Mouse (Mus musculus) midbrain, embryonic 11.5 days (tissue): ENCODE results near the gene Zbtb22. TPM values are rescaled to one million over a fixed set of nuclear protein-coding genes. Genes with fewer than 3 reads are reported as not detected.
A peak's percentile ranks its signal among the peaks of the same experiment; 100 is the strongest.

ENCODE experiments used
- ATAC-seq: fragments of 200-750 bp; cut with Nextera tagmentation; 2 replicates; pipeline ENCODE4 v1.8.0; 2017; ENCODE audit warnings: moderate TSS enrichment, moderate library complexity; ENCODE audit not compliant: low FRiP score
- DNase-seq: peaks from one replicate; pipeline ENCODE4 v3.0.0; 2015; ENCODE audit warnings: low spot score; ENCODE audit errors: missing footprints
- H3K27ac ChIP-seq: fragments of 300-500 bp; sonication (generic); 2 replicates; pipeline ENCODE4 v1.5.1; 2014; ENCODE audit warnings: low read depth, low read length
- H3K27me3 ChIP-seq: fragments of 300-500 bp; sonication (generic); 2 replicates; pipeline ENCODE4 v1.6.1; 2014; ENCODE audit warnings: mild to moderate bottlenecking, low read length, moderate library complexity, mixed read lengths; ENCODE audit not compliant: control insufficient read depth, insufficient read depth
- H3K36me3 ChIP-seq: fragments of 300-500 bp; sonication (generic); 2 replicates; pipeline ENCODE4 v1.6.1; 2014; ENCODE audit warnings: mild to moderate bottlenecking, low read length, moderate library complexity, mixed read lengths; ENCODE audit not compliant: control insufficient read depth, insufficient read depth
- H3K4me1 ChIP-seq: fragments of 300-500 bp; sonication (generic); 2 replicates; pipeline ENCODE4 v1.6.1; 2014; ENCODE audit warnings: low read length; ENCODE audit not compliant: control insufficient read depth, insufficient read depth
- H3K4me2 ChIP-seq: fragments of 300-500 bp; sonication (generic); 2 replicates; pipeline ENCODE4 v1.6.1; 2014; ENCODE audit warnings: mild to moderate bottlenecking, moderate library complexity
- H3K4me3 ChIP-seq: fragments of 300-500 bp; sonication (generic); 2 replicates; pipeline ENCODE4 v1.5.1; 2014; ENCODE audit warnings: low read depth, low read length
- H3K9ac ChIP-seq: fragments of 300-500 bp; sonication (generic); 2 replicates; pipeline ENCODE4 v1.6.1; 2014; ENCODE audit warnings: low read length
- H3K9me3 ChIP-seq: fragments of 300-500 bp; sonication (generic); 2 replicates; pipeline ENCODE4 v1.6.1; 2016; ENCODE audit warnings: low read length; ENCODE audit not compliant: control insufficient read depth
- WGBS: fragments of 180-500 bp; shearing (Covaris S2); extraction: QIAGEN DNeasy Blood & Tissue Kit; methylation state at CpG from one replicate; pipeline ENCODE4 v1.1.7; 2014; 5-methylcytosine and 5-hydroxymethylcytosine counted together
- polyA plus RNA-seq: library from polyadenylated mRNA; unstranded; fragments of >200 nt; fragmentation: Nextera tagmentation; extraction: Ambion mirVana; gene quantifications from 2 replicates; pipeline ENCODE4 v1.2.1, GENCODE M21; 2014

Gene Zbtb22
- polyA plus RNA-seq, 1 experiment from 2014 or later = 9.4 TPM

- 73% methylated on average over 17 of the region's 17 CpGs for WGBS
- Histone ChIP-seq H3K27ac (no peak overlapping the region), H3K36me3 (no peaks in the 10 kb centered on the region), H3K9ac (no peak overlapping the region), H3K4me2 (no peak overlapping the region), H3K4me1 (peaks cover 13% of the 10 kb centered on the region), H3K9me3 (no peaks in the 10 kb centered on the region), H3K4me3 (no peak overlapping the region), H3K27me3 (no peaks in the 10 kb centered on the region)
- DNase-seq = no peak
- no peak for ATAC-seq
Observed at GRCm38 (mm10) chr17:33926207-33926932, 10.7 kb downstream of the Zbtb22 start.

GRCm38 (mm10) chr17:33928251-33928947, 12.7 kb downstream of the Zbtb22 start:
- DNase-seq (no peak), ATAC-seq (no peak)
- Histone ChIP-seq H3K27ac (no peak overlapping the region), H3K4me3 (peak overlapping the region; percentile 87), H3K9ac (peak overlapping the region; percentile 88), H3K9me3 (no peaks in the 10 kb centered on the region), H3K4me1 (peaks cover 15% of the 10 kb centered on the region), H3K27me3 (no peaks in the 10 kb centered on the region), H3K4me2 (peak overlapping the region; percentile 89), H3K36me3 (no peaks in the 10 kb centered on the region)
- 63% methylated on average over 21 of the region's 21 CpGs for WGBS

GRCm38 (mm10) chr17:33929371-33930279, 13.9 kb downstream of the Zbtb22 start, which contains the start of gene Rgl2:
Rgl2 (plus strand) TSS chr17:33929543.
- Histone ChIP-seq H3K4me2 (peak within 1 kb of the TSS; percentile 89), H3K4me1 (peaks cover 15% of the 10 kb centered on the region), H3K27ac (peak within 1 kb of the TSS; percentile 89), H3K4me3 (peak within 1 kb of the TSS; percentile 87), H3K9ac (peak within 1 kb of the TSS; percentile 88), H3K9me3 (no peaks in the 10 kb centered on the region), H3K36me3 (no peaks in the 10 kb centered on the region), H3K27me3 (no peaks in the 10 kb centered on the region)
- ATAC-seq = peak; percentile 82
- DNase-seq = peak; percentile 100
- under 1% methylated on average over 77 of the region's 80 CpGs for WGBS

- peak overlapping the region; percentile 89 for H3K27ac ChIP-seq
- H3K9ac ChIP-seq = peak overlapping the region; percentile 88
- H3K4me3 ChIP-seq = peak overlapping the region; percentile 87
- peak overlapping the region; percentile 89 for H3K4me2 ChIP-seq
- ATAC-seq = peak; percentile 12; the same call in 1 of the 2 replicates
- no peaks in the 10 kb centered on the region for H3K36me3 ChIP-seq
- peak; percentile 90 for DNase-seq
- H3K9me3 ChIP-seq = no peaks in the 10 kb centered on the region
- peaks cover 15% of the 10 kb centered on the region for H3K4me1 ChIP-seq
- H3K27me3 ChIP-seq = no peaks in the 10 kb centered on the region
- under 1% methylated on average over 45 of the region's 45 CpGs for WGBS
Observed at GRCm38 (mm10) chr17:33930280-33931158, 14.8 kb downstream of the Zbtb22 start.

- no peak overlapping the region for H3K27ac ChIP-seq
- DNase-seq (no peak), ATAC-seq (no peak)
- H3K4me1 ChIP-seq = peaks cover 15% of the 10 kb centered on the region
- H3K27me3 ChIP-seq = no peaks in the 10 kb centered on the region
- no peaks in the 10 kb centered on the region for H3K36me3 ChIP-seq
- H3K9ac ChIP-seq = peak overlapping the region; percentile 88
- no peaks in the 10 kb centered on the region for H3K9me3 ChIP-seq
- WGBS = 35% methylated on average over 18 of the region's 18 CpGs
- H3K4me2 ChIP-seq = peak overlapping the region; percentile 89
- H3K4me3 ChIP-seq = peak overlapping the region; percentile 87
Observed at GRCm38 (mm10) chr17:33931159-33931866, 15.6 kb downstream of the Zbtb22 start.

- 92% methylated on average over 11 of the region's 11 CpGs for WGBS
- no peaks in the 10 kb centered on the region for H3K27me3 ChIP-seq
- H3K4me3 ChIP-seq = no peak overlapping the region
- ATAC-seq = no peak
- no peaks in the 10 kb centered on the region for H3K9me3 ChIP-seq
- DNase-seq = no peak
- H3K4me2 ChIP-seq = no peak overlapping the region
- H3K27ac ChIP-seq = no peak overlapping the region
- H3K4me1 ChIP-seq = peaks cover 15% of the 10 kb centered on the region
- peaks cover under 1% of the 10 kb centered on the region for H3K36me3 ChIP-seq
- no peak overlapping the region for H3K9ac ChIP-seq
Observed at GRCm38 (mm10) chr17:33931947-33932346, 16.2 kb downstream of the Zbtb22 start.

GRCm38 (mm10) chr17:33932448-33932847, 16.7 kb downstream of the Zbtb22 start:
- no peak overlapping the region for H3K4me3 ChIP-seq
- DNase-seq (no peak), ATAC-seq (no peak)
- peaks cover 5% of the 10 kb centered on the region for H3K36me3 ChIP-seq
- H3K27me3 ChIP-seq = no peaks in the 10 kb centered on the region
- 89% methylated on average over 14 of the region's 14 CpGs for WGBS
- H3K27ac ChIP-seq = no peak overlapping the region
- H3K9me3 ChIP-seq = no peaks in the 10 kb centered on the region
- H3K4me1 ChIP-seq = peaks cover 15% of the 10 kb centered on the region
- no peak overlapping the region for H3K9ac ChIP-seq
- H3K4me2 ChIP-seq = no peak overlapping the region

GRCm38 (mm10) chr17:33932970-33933369, 17.3 kb downstream of the Zbtb22 start:
- Histone ChIP-seq H3K27me3 (no peaks in the 10 kb centered on the region), H3K4me1 (peaks cover 15% of the 10 kb centered on the region), H3K9me3 (no peaks in the 10 kb centered on the region), H3K4me3 (no peak overlapping the region), H3K36me3 (peaks cover 8% of the 10 kb centered on the region), H3K27ac (no peak overlapping the region), H3K4me2 (no peak overlapping the region), H3K9ac (no peak overlapping the region)
- ATAC-seq = no peak
- no peak for DNase-seq
- 90% methylated on average over 15 of the region's 15 CpGs for WGBS
